Mouse (Mus musculus) forebrain, postnatal 0 days (tissue): Measurements from ENCODE around the gene Ndufaf2. TPM values are rescaled to one million over a fixed set of nuclear protein-coding genes. Genes with fewer than 3 reads are reported as not detected.
A peak's percentile ranks its signal among the peaks of the same experiment; 100 is the strongest.

Source experiments
- ATAC-seq: fragments of 200-750 bp; cut with Nextera tagmentation; 2 replicates; pipeline ENCODE4 v1.8.0; 2017; ENCODE audit warnings: mild to moderate bottlenecking, moderate library complexity
- DNase-seq: peaks from one replicate; pipeline ENCODE4 v3.0.0-alpha.2; 2015
- H3K27ac ChIP-seq: fragments of 300-500 bp; sonication (generic); 2 replicates; pipeline ENCODE4 v1.5.1; 2014; ENCODE audit warnings: low read depth, mild to moderate bottlenecking, antibody characterized with exemption, low read length, moderate library complexity, mixed read lengths
- H3K27me3 ChIP-seq: fragments of 300-500 bp; sonication (generic); 2 replicates; pipeline ENCODE4 v1.6.1; 2014; ENCODE audit warnings: mild to moderate bottlenecking, low read length, mixed read lengths; ENCODE audit not compliant: insufficient read depth
- H3K36me3 ChIP-seq: fragments of 300-500 bp; sonication (generic); 2 replicates; pipeline ENCODE4 v1.6.1; 2014; ENCODE audit warnings: mild to moderate bottlenecking, moderate library complexity; ENCODE audit not compliant: insufficient read depth
- H3K4me1 ChIP-seq: fragments of 300-500 bp; sonication (generic); 2 replicates; pipeline ENCODE4 v1.6.1; 2014; ENCODE audit warnings: antibody characterized with exemption; ENCODE audit not compliant: insufficient read depth
- H3K4me2 ChIP-seq: fragments of 300-500 bp; sonication (generic); 2 replicates; pipeline ENCODE4 v1.6.1; 2014; ENCODE audit warnings: low read depth, mild to moderate bottlenecking, moderate library complexity
- H3K4me3 ChIP-seq: fragments of 300-500 bp; sonication (generic); 2 replicates; pipeline ENCODE4 v1.5.1; 2014; ENCODE audit warnings: low read depth, low read length, mixed read lengths
- H3K9ac ChIP-seq: fragments of 300-500 bp; sonication (generic); 2 replicates; pipeline ENCODE4 v1.6.1; 2014; ENCODE audit warnings: mild to moderate bottlenecking
- H3K9me3 ChIP-seq: fragments of 300-500 bp; sonication (generic); 2 replicates; pipeline ENCODE4 v1.6.1; 2016; ENCODE audit warnings: low read length
- CTCF ChIP-seq: sonication (generic); IDR thresholded peaks from 2 replicates; pipeline ENCODE4 v1.5.1; 2016; ENCODE audit warnings: antibody characterized with exemption, control low read depth, low read depth
- WGBS: fragments of 180-500 bp; shearing (Covaris S2); extraction: QIAGEN DNeasy Blood & Tissue Kit; methylation state at CpG from one replicate; pipeline ENCODE4 v1.1.7; 2014; 5-methylcytosine and 5-hydroxymethylcytosine counted together
- polyA plus RNA-seq: library from polyadenylated mRNA; unstranded; fragments of >200 nt; fragmentation: Nextera tagmentation; extraction: Ambion mirVana; gene quantifications from 2 replicates; pipeline ENCODE4 v1.2.1, GENCODE M21; 2015
- total RNA-seq: library from RNA; depleted of rRNA; stranded (reverse); fragments of >200 nt; gene quantifications from 2 replicates; pipeline ENCODE4 v1.2.3, GENCODE M21; 2014; rRNA removed

Ndufaf2 gene
- total RNA-seq = 22.1 and 28.1 TPM in 2 replicates
- 84.1 and 103 TPM in 2 replicates for polyA plus RNA-seq

- peak; percentile 98 for DNase-seq
- Histone ChIP-seq H3K4me3 (peak within 1 kb of the TSS; percentile 89), H3K4me2 (peak within 1 kb of the TSS; percentile 92), H3K27me3 (no peaks in the 10 kb centered on the region), H3K4me1 (no peaks in the 10 kb centered on the region), H3K9me3 (no peaks in the 10 kb centered on the region), H3K36me3 (peaks cover 4% of the 10 kb centered on the region), H3K9ac (peak within 1 kb of the TSS; percentile 69), H3K27ac (peak within 1 kb of the TSS; percentile 60)
- peak; percentile 31; the same call in 1 of the 2 replicates for TF ChIP-seq CTCF
- 2% methylated on average over 47 of the region's 47 CpGs for WGBS
- peak; percentile 99 for ATAC-seq
Observed at GRCm38 (mm10) chr13:108158465-108159240, at the start of gene Ndufaf2, which contains the start of gene Ercc8. Gene Ndufaf2, minus strand, starts transcription at chr13:108158623. Gene Ercc8, plus strand, starts transcription at chr13:108158731.

- 75% methylated on average over 5 of the region's 5 CpGs for WGBS
- ATAC-seq = no peak
Observed at GRCm38 (mm10) chr13:108208090-108208489, 49.7 kb upstream of the Ndufaf2 start.

GRCm38 (mm10) chr13:108207447-108207846 is 49.0 kb upstream of the Ndufaf2 start:
- Histone ChIP-seq H3K9me3 (no peaks in the 10 kb centered on the region), H3K36me3 (no peaks in the 10 kb centered on the region), H3K4me3 (no peak overlapping the region), H3K4me1 (no peaks in the 10 kb centered on the region), H3K27me3 (peaks cover 3% of the 10 kb centered on the region; the same call in 1 of the 2 replicates), H3K9ac (no peak overlapping the region), H3K4me2 (no peak overlapping the region), H3K27ac (no peak overlapping the region)
- no peak for DNase-seq
- 81% methylated on average over 2 of the region's 2 CpGs for WGBS
- TF ChIP-seq CTCF = no peak
- no peak for ATAC-seq

More at GRCm38 (mm10) chr13:108208090-108208489, 49.7 kb upstream of the Ndufaf2 start:
- no peak for DNase-seq
- Histone ChIP-seq H3K9ac (no peak overlapping the region), H3K4me2 (no peak overlapping the region), H3K36me3 (no peaks in the 10 kb centered on the region), H3K27ac (no peak overlapping the region), H3K27me3 (peaks cover 5% of the 10 kb centered on the region), H3K9me3 (no peaks in the 10 kb centered on the region), H3K4me1 (no peaks in the 10 kb centered on the region), H3K4me3 (no peak overlapping the region)
- TF ChIP-seq CTCF = no peak

- ATAC-seq = no peak
- TF ChIP-seq CTCF = no peak
- no peak overlapping the region for H3K27ac ChIP-seq
- no peaks in the 10 kb centered on the region for H3K27me3 ChIP-seq
- DNase-seq = no peak
- no peaks in the 10 kb centered on the region for H3K4me1 ChIP-seq
- no peak overlapping the region for H3K4me3 ChIP-seq
- 88% methylated on average over 3 of the region's 3 CpGs for WGBS
- H3K9me3 ChIP-seq = no peaks in the 10 kb centered on the region
- no peak overlapping the region for H3K4me2 ChIP-seq
- H3K36me3 ChIP-seq = no peaks in the 10 kb centered on the region
- H3K9ac ChIP-seq = no peak overlapping the region
Observed at GRCm38 (mm10) chr13:108204857-108205256, 46.4 kb upstream of the Ndufaf2 start.

- ATAC-seq = no peak
- H3K9me3 ChIP-seq = no peaks in the 10 kb centered on the region
- no peak overlapping the region for H3K4me2 ChIP-seq
- no peak for TF ChIP-seq CTCF
- no peak overlapping the region for H3K9ac ChIP-seq
- DNase-seq = no peak
- H3K4me3 ChIP-seq = no peak overlapping the region
- no peak overlapping the region for H3K27ac ChIP-seq
- H3K36me3 ChIP-seq = peaks cover 25% of the 10 kb centered on the region
- 92% methylated on average over 6 of the region's 6 CpGs for WGBS
- H3K4me1 ChIP-seq = no peaks in the 10 kb centered on the region
- H3K27me3 ChIP-seq = no peaks in the 10 kb centered on the region
Observed at GRCm38 (mm10) chr13:108195474-108195873, 37.1 kb upstream of the Ndufaf2 start.

- H3K9me3 ChIP-seq = no peaks in the 10 kb centered on the region
- ATAC-seq (peak; percentile 86), DNase-seq (peak; percentile 75)
- H3K4me3 ChIP-seq = no peak overlapping the region
- no peaks in the 10 kb centered on the region for H3K4me1 ChIP-seq
- H3K4me2 ChIP-seq = no peak overlapping the region
- 58% methylated on average over 11 of the region's 11 CpGs for WGBS
- peak; percentile 85 for TF ChIP-seq CTCF
- no peak overlapping the region for H3K27ac ChIP-seq
- H3K27me3 ChIP-seq = no peaks in the 10 kb centered on the region
- H3K9ac ChIP-seq = no peak overlapping the region
- H3K36me3 ChIP-seq = peaks cover 34% of the 10 kb centered on the region
Observed at GRCm38 (mm10) chr13:108191074-108191720, 32.8 kb upstream of the Ndufaf2 start.

- no peaks in the 10 kb centered on the region for H3K9me3 ChIP-seq
- H3K9ac ChIP-seq = no peak overlapping the region
- H3K27ac ChIP-seq = no peak overlapping the region
- ATAC-seq (no peak), DNase-seq (no peak)
- no peak overlapping the region for H3K4me2 ChIP-seq
- 92% methylated on average over 4 of the region's 4 CpGs for WGBS
- TF ChIP-seq CTCF = no peak
- H3K4me1 ChIP-seq = no peaks in the 10 kb centered on the region
- H3K4me3 ChIP-seq = no peak overlapping the region
- H3K36me3 ChIP-seq = peaks cover 28% of the 10 kb centered on the region
- no peaks in the 10 kb centered on the region for H3K27me3 ChIP-seq
Observed at GRCm38 (mm10) chr13:108187994-108188393, 29.6 kb upstream of the Ndufaf2 start.
